8 mouse cellular contexts compared by ENCODE assay signal in the genomic region with DNA sequence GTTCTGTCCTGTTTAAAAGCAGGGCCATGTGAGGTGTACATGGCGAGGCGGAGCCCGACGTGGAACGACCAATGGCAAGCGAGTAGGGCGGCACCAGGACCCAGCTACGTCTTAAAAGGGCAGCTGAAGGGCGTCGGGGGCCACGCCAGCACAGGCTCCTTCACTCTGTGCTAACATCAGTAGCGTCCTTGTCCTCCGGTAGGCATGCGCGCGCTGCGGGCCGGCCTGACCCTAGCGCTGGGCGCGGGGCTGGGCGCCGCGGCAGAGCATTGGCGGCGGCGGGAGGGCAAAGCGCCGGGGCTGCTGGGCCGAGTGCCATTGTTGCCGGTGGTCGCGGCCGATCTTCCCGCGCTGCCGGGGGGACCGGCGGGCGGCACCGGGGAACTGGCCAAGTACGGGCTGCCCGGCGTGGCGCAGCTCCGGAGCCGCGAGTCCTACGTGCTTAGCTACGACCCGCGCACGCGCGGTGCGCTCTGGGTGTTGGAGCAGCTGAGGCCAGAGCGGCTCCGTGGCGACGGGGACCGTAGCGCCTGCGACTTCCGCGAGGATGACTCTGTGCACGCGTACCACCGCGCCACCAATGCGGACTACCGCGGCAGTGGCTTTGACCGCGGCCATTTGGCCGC. TPM values are rescaled to one million over a fixed set of nuclear protein-coding genes. Genes with fewer than 3 reads are reported as not detected.
DNase-seq lines count a peak whose midpoint lies in the region; ATAC-seq lines count a peak whose summit lies in the region.

A gene (plus strand): TSS at position 123 of the 626 bp plus-strand sequence.

- peak within 1 kb of the TSS; percentile 59 for H3K9ac ChIP-seq in intestine, embryonic 14.5 days (ENCODE audit: low read length)

- WGBS in intestine, embryonic 14.5 days: under 1% methylated on average over 75 of the region's 75 CpGs

- H3K4me2 ChIP-seq in intestine, embryonic 14.5 days (ENCODE audit: low read length): peak within 1 kb of the TSS; percentile 78

- no peaks in the 10 kb centered on the region for H3K4me1 ChIP-seq in intestine, embryonic 14.5 days (replicated peaks; ENCODE audit: control insufficient read depth, insufficient read depth, low read length)

- peak; percentile 92 for ATAC-seq in intestine, embryonic 14.5 days (replicated peaks; ENCODE audit: low FRiP score, low TSS enrichment, low read depth)
- peak; percentile 95 for ATAC-seq in megakaryocyte progenitor cell, adult 5-6 weeks (replicated peaks; ENCODE audit: poor library complexity)

- H3K27ac ChIP-seq in intestine, embryonic 14.5 days (ENCODE audit: low read depth): peak within 1 kb of the TSS; percentile 81

- H3K36me3 ChIP-seq in intestine, embryonic 14.5 days (ENCODE audit: control insufficient read depth, insufficient read depth, low read length): peaks cover 41% of the 10 kb centered on the region

- intact Hi-C loops in left cerebral cortex, postnatal 10 days (cut with DNase I): no loop called here

- H3K4me3 ChIP-seq in intestine, embryonic 14.5 days (ENCODE audit: low read depth, low read length): peak within 1 kb of the TSS; percentile 54

- H3K27me3 ChIP-seq in intestine, embryonic 14.5 days (replicated peaks; ENCODE audit: control insufficient read depth, insufficient read depth, low read length): no peaks in the 10 kb centered on the region

- DNase-seq in adrenal gland, adult (ENCODE audit: inconsistent age in 2 of 2, low spot score in 1 of 2): peak; percentile 94 to 98
- DNase-seq in embryo, embryonic 10.5 days (ENCODE audit: low spot score): peak; percentile 89
- DNase-seq in gastrocnemius, postnatal 25 days: peak; percentile 90
- DNase-seq in intestine, embryonic 14.5 days (ENCODE audit: low spot score): peak; percentile 82
- DNase-seq in left cerebral cortex, postnatal 10 days (ENCODE audit: extremely low spot score in 1 of 2, low spot score in 2 of 2): peak; percentile 87 to 92
- DNase-seq in right cerebral cortex, postnatal 10 days (ENCODE audit: low spot score in 2 of 2): peak; percentile 94 to 95
- peak; percentile 86 for DNase-seq in urinary bladder, postnatal 14 days (ENCODE audit: low spot score)

- 0 out of 2 replicates have a peak, but pooled peaks cover 10% of the 10 kb centered on the region for H3K9me3 ChIP-seq in intestine, embryonic 14.5 days (ENCODE audit: control insufficient read depth, low read length)

RNA-seq across cellular contexts. Expression of the gene that starts here (rescaled TPM):
- total RNA-seq in gastrocnemius, postnatal 25 days (2021): 10 to 100 TPM; 56.2 to 62.1 TPM
- polyA plus RNA-seq in intestine, embryonic 14.5 days (2014; fragmentation: Nextera tagmentation; extraction: Ambion mirVana): 30.7 and 38.7 TPM in 2 replicates
- 10 to 100 TPM; 18.6 to 23.3 TPM for total RNA-seq in left cerebral cortex, postnatal 10 days (2021)
- total RNA-seq in megakaryocyte progenitor cell, adult 5-6 weeks (2015): 10.2 and 12.7 TPM in 2 replicates
- total RNA-seq in megakaryocyte progenitor cell, adult 5-6 weeks (2017): 4.0 and 11.6 TPM in 2 replicates

Comparison
In these comparisons a context has a peak if more than half of its experiments do, and no peak if none do; other contexts are left out.
1. Peak in every context shown above with its lines: DNase-seq, ATAC-seq, H3K4me3 ChIP-seq and H3K27ac ChIP-seq.